Mouse (Mus musculus): Measurements from ENCODE around the gene Fmnl1. TPM values are rescaled to one million over a fixed set of nuclear protein-coding genes. Genes with fewer than 3 reads are reported as not detected.

Gene Fmnl1
- polyA plus RNA-seq, 1 experiment = 15.6 TPM

DNA sequence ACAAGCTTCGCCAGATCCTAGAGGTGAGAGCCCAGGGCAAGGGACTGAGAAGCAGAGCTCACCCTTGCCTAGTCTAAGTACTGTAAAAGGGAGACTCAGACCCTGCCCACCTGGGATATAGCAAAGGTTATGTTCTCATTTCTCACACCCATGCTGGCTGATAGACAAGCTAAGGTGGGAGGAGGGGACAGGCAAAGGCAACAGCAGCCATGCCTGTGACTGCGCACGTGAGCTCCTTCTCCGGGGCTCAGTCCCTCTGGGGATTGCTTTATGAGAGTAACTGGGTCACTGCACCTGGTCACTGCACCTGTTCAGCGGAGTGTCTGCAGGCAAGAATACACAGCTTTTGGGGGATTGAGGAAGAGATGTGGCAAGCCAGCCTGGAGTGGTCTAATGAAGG, 24.7 kb downstream of the Fmnl1 start:
- H3K36me3 ChIP-seq (ENCODE audit: control insufficient read depth, insufficient read depth) = no peaks in the 10 kb centered on the region
- H3K27me3 ChIP-seq (ENCODE audit: control insufficient read depth, insufficient read depth, insufficient read length) = peaks cover 22% of the 10 kb centered on the region
- no peak overlapping the region for H3ac ChIP-seq (ENCODE audit: control insufficient read depth, insufficient read length)
- H3K4me2 ChIP-seq (ENCODE audit: low read depth) = no peak overlapping the region
- TF ChIP-seq TCF12 (IDR thresholded peaks at IDR 0.05; ENCODE audit: insufficient read depth, poor library complexity, severe bottlenecking) (no peak), REST (IDR thresholded peaks at IDR 0.05; ENCODE audit: insufficient read depth, insufficient read length) (no peak), POLR2AphosphoS2 (IDR thresholded peaks at IDR 0.05; ENCODE audit: insufficient read length, low read depth) (no peak), USF1 (IDR thresholded peaks at IDR 0.05; ENCODE audit: low read depth) (no peak), E2F4 (IDR thresholded peaks at IDR 0.05; ENCODE audit: insufficient read depth) (no peak), SRF (IDR thresholded peaks at IDR 0.05; ENCODE audit: control insufficient read depth, insufficient read length, low read depth) (no peak), TCF3 (IDR thresholded peaks at IDR 0.05; ENCODE audit: insufficient read length, low read depth) (no peak), POLR2A (IDR thresholded peaks at IDR 0.05; ENCODE audit: insufficient read length, low read depth) (no peak), CEBPB (IDR thresholded peaks at IDR 0.05; ENCODE audit: insufficient read depth, poor library complexity, severe bottlenecking) (no peak), MYOD1 (IDR thresholded peaks at IDR 0.05; ENCODE audit: control insufficient read depth in 1 of 3, insufficient read length in 2 of 3, low read depth in 2 of 3) (no peak), MAX (IDR thresholded peaks at IDR 0.05; ENCODE audit: low read depth) (no peak), MYOG (IDR thresholded peaks at IDR 0.05; ENCODE audit: control insufficient read depth in 1 of 3, insufficient read depth in 1 of 3, insufficient read length in 2 of 3, low read depth in 2 of 3) (no peak)
- H3K4me3 ChIP-seq = no peak overlapping the region
- no peaks in the 10 kb centered on the region for H3K79me2 ChIP-seq (ENCODE audit: control insufficient read depth, insufficient read depth)

GRCm38 (mm10) chr11:103197340-103197739, 26.4 kb downstream of the Fmnl1 start:
- Histone ChIP-seq H3K79me2 (ENCODE audit: control insufficient read depth, insufficient read depth) (no peaks in the 10 kb centered on the region), H3K27me3 (ENCODE audit: control insufficient read depth, insufficient read depth, insufficient read length) (peaks cover 22% of the 10 kb centered on the region), H3ac (ENCODE audit: control insufficient read depth, insufficient read length) (no peak overlapping the region), H3K36me3 (ENCODE audit: control insufficient read depth, insufficient read depth) (no peaks in the 10 kb centered on the region), H3K4me3 (no peak overlapping the region), H3K4me2 (ENCODE audit: low read depth) (no peak overlapping the region)
- TF ChIP-seq POLR2A (IDR thresholded peaks at IDR 0.05; ENCODE audit: insufficient read length, low read depth) (no peak), E2F4 (IDR thresholded peaks at IDR 0.05; ENCODE audit: insufficient read depth) (no peak), MAX (IDR thresholded peaks at IDR 0.05; ENCODE audit: low read depth) (no peak), TCF3 (IDR thresholded peaks at IDR 0.05; ENCODE audit: insufficient read length, low read depth) (no peak), REST (IDR thresholded peaks at IDR 0.05; ENCODE audit: insufficient read depth, insufficient read length) (no peak), POLR2AphosphoS2 (IDR thresholded peaks at IDR 0.05; ENCODE audit: insufficient read length, low read depth) (no peak), MYOD1 (IDR thresholded peaks at IDR 0.05; ENCODE audit: control insufficient read depth in 1 of 3, insufficient read length in 2 of 3, low read depth in 2 of 3) (no peak), MYOG (IDR thresholded peaks at IDR 0.05; ENCODE audit: control insufficient read depth in 1 of 3, insufficient read depth in 1 of 3, insufficient read length in 2 of 3, low read depth in 2 of 3) (no peak), CEBPB (IDR thresholded peaks at IDR 0.05; ENCODE audit: insufficient read depth, poor library complexity, severe bottlenecking) (no peak), USF1 (IDR thresholded peaks at IDR 0.05; ENCODE audit: low read depth) (no peak), SRF (IDR thresholded peaks at IDR 0.05; ENCODE audit: control insufficient read depth, insufficient read length, low read depth) (no peak)

DNA sequence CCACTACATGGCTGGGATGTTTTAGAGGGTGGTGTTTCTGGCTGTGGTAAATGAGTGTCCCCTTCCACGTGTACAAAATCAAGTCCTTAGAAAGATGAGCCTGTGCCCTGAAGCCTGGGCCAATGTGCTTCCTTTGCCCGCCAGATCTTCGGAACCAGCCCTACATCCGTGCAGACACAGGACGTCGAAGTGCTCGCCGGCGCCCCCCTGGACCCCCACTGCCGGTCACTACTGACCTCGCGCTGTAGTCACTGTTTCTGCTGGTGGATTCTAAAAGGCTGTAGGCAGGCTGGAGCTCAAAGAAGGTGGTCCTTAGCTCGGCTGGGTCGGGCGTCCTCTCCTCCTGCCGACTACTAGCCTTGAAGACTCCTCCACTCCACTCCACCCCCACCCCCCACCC, 27.4 kb downstream of the Fmnl1 start:
- Histone ChIP-seq H3K4me3 (no peak overlapping the region), H3K27me3 (ENCODE audit: control insufficient read depth, insufficient read depth, insufficient read length) (peaks cover 22% of the 10 kb centered on the region)

GRCm38 (mm10) chr11:103198911-103199803, 28.2 kb downstream of the Fmnl1 start:
- Histone ChIP-seq H3K27me3 (ENCODE audit: control insufficient read depth, insufficient read depth, insufficient read length) (peaks cover 22% of the 10 kb centered on the region), H3K4me3 (no peak overlapping the region)
- TF ChIP-seq REST (IDR thresholded peaks at IDR 0.05; ENCODE audit: insufficient read depth, insufficient read length) = no peak
- no peak for TF ChIP-seq POLR2AphosphoS2 (IDR thresholded peaks at IDR 0.05; ENCODE audit: insufficient read length, low read depth)
- TF ChIP-seq CEBPB (IDR thresholded peaks at IDR 0.05; ENCODE audit: insufficient read depth, poor library complexity, severe bottlenecking) = no peak
- no peak for TF ChIP-seq SRF (IDR thresholded peaks at IDR 0.05; ENCODE audit: control insufficient read depth, insufficient read length, low read depth)
- TF ChIP-seq MYOG (IDR thresholded peaks at IDR 0.05; ENCODE audit: control insufficient read depth in 1 of 3, insufficient read depth in 1 of 3, insufficient read length in 2 of 3, low read depth in 2 of 3) = no peak
- TF ChIP-seq MYOD1 (IDR thresholded peaks at IDR 0.05; ENCODE audit: control insufficient read depth in 1 of 3, insufficient read length in 2 of 3, low read depth in 2 of 3) = no peak
- TF ChIP-seq TCF12 (IDR thresholded peaks at IDR 0.05; ENCODE audit: insufficient read depth, poor library complexity, severe bottlenecking) = no peak
- TF ChIP-seq MAX (IDR thresholded peaks at IDR 0.05; ENCODE audit: low read depth) = no peak
- TF ChIP-seq USF1 (IDR thresholded peaks at IDR 0.05; ENCODE audit: low read depth) = no peak

More for the DNA sequence above, 27.4 kb downstream of the Fmnl1 start:
- no peak for TF ChIP-seq MAX (IDR thresholded peaks at IDR 0.05; ENCODE audit: low read depth)
- no peak for TF ChIP-seq TCF12 (IDR thresholded peaks at IDR 0.05; ENCODE audit: insufficient read depth, poor library complexity, severe bottlenecking)
- no peak for TF ChIP-seq TCF3 (IDR thresholded peaks at IDR 0.05; ENCODE audit: insufficient read length, low read depth)
- TF ChIP-seq POLR2A (IDR thresholded peaks at IDR 0.05; ENCODE audit: insufficient read length, low read depth) = no peak
- no peak for TF ChIP-seq REST (IDR thresholded peaks at IDR 0.05; ENCODE audit: insufficient read depth, insufficient read length)
- no peak for TF ChIP-seq USF1 (IDR thresholded peaks at IDR 0.05; ENCODE audit: low read depth)
- no peak for TF ChIP-seq SRF (IDR thresholded peaks at IDR 0.05; ENCODE audit: control insufficient read depth, insufficient read length, low read depth)
- TF ChIP-seq MYOD1 (IDR thresholded peaks at IDR 0.05; ENCODE audit: control insufficient read depth in 1 of 3, insufficient read length in 2 of 3, low read depth in 2 of 3) = no peak
- no peak for TF ChIP-seq POLR2AphosphoS2 (IDR thresholded peaks at IDR 0.05; ENCODE audit: insufficient read length, low read depth)
- TF ChIP-seq CEBPB (IDR thresholded peaks at IDR 0.05; ENCODE audit: insufficient read depth, poor library complexity, severe bottlenecking) = no peak
- no peak for TF ChIP-seq MYOG (IDR thresholded peaks at IDR 0.05; ENCODE audit: control insufficient read depth in 1 of 3, insufficient read depth in 1 of 3, insufficient read length in 2 of 3, low read depth in 2 of 3)
- TF ChIP-seq E2F4 (IDR thresholded peaks at IDR 0.05; ENCODE audit: insufficient read depth) = no peak
- no peaks in the 10 kb centered on the region for H3K79me2 ChIP-seq (ENCODE audit: control insufficient read depth, insufficient read depth)
- no peak overlapping the region for H3ac ChIP-seq (ENCODE audit: control insufficient read depth, insufficient read length)
- H3K4me2 ChIP-seq (ENCODE audit: low read depth) = no peak overlapping the region
- H3K36me3 ChIP-seq (ENCODE audit: control insufficient read depth, insufficient read depth) = no peaks in the 10 kb centered on the region

More at GRCm38 (mm10) chr11:103198911-103199803, 28.2 kb downstream of the Fmnl1 start:
- H3K36me3 ChIP-seq (ENCODE audit: control insufficient read depth, insufficient read depth) = no peaks in the 10 kb centered on the region
- no peak overlapping the region for H3K4me2 ChIP-seq (ENCODE audit: low read depth)
- no peak overlapping the region for H3ac ChIP-seq (ENCODE audit: control insufficient read depth, insufficient read length)
- H3K79me2 ChIP-seq (ENCODE audit: control insufficient read depth, insufficient read depth) = no peaks in the 10 kb centered on the region

All from myocyte (in vitro differentiated cells).